Mouse (Mus musculus): Measurements from ENCODE around the gene Sh3bp5. TPM values are rescaled to one million over a fixed set of nuclear protein-coding genes. Genes with fewer than 3 reads are reported as not detected.
A peak's percentile ranks its signal among the peaks of the same experiment; 100 is the strongest.

The Sh3bp5 gene
- polyA plus RNA-seq, 1 experiment: 72.9 TPM

DNA sequence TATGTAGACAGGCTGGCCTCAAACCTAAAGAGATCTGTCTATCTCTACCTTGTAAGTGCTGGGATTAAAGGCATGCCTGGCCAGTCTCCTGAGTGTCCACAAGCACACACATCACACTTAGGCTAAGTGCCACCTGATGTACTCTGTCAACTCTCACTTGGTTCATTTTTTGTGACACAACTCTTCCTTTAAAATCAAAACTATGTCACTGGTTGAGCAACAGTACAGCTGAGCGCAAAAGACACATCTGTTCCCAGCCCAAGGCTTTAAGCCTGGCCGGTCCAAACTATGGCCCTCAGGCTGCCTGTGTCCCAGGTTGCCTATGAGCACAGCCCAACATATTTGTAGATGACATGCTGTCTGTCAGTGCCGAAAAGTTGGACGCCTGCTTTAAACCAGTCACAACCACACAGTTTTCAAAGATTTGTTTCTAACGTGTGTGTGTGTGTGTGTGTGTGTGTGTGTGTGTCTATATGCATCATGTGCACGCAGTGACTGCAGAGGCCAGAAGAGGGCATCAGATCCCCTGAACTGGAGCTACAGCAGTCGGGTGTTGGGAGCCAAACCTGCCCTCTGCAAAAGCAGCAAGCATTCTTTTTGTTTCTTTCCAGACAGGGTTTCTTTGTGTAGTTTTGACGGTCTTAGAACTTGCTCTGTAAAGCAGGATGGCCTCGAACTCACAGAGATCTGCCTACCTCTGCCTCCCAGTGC is 40.9 kb downstream of the Sh3bp5 start:
- WGBS: 97% methylated on average over 9 of the region's 9 CpGs
- TF ChIP-seq CTCF (IDR thresholded peaks at IDR 0.05; ENCODE audit: borderline replicate concordance, insufficient read depth, low read depth, low read length) (peak; percentile 31; the same call in 1 of the 2 replicates), POLR2A (IDR thresholded peaks at IDR 0.05; ENCODE audit: borderline replicate concordance, insufficient read depth, low read length) (no peak)
- H3K27ac ChIP-seq (ENCODE audit: insufficient read depth, low read length): peak overlapping the region; percentile 60
- H3K4me3 ChIP-seq (replicated peaks; ENCODE audit: insufficient read depth, low read depth, low read length): no peak overlapping the region
- peaks cover 50% of the 10 kb centered on the region for H3K4me1 ChIP-seq (ENCODE audit: control insufficient read depth, insufficient read depth, low read length)
- DNase-seq: no peak
- no peaks in the 10 kb centered on the region for H3K27me3 ChIP-seq (ENCODE audit: control insufficient read depth, insufficient read depth, low read length)

DNA sequence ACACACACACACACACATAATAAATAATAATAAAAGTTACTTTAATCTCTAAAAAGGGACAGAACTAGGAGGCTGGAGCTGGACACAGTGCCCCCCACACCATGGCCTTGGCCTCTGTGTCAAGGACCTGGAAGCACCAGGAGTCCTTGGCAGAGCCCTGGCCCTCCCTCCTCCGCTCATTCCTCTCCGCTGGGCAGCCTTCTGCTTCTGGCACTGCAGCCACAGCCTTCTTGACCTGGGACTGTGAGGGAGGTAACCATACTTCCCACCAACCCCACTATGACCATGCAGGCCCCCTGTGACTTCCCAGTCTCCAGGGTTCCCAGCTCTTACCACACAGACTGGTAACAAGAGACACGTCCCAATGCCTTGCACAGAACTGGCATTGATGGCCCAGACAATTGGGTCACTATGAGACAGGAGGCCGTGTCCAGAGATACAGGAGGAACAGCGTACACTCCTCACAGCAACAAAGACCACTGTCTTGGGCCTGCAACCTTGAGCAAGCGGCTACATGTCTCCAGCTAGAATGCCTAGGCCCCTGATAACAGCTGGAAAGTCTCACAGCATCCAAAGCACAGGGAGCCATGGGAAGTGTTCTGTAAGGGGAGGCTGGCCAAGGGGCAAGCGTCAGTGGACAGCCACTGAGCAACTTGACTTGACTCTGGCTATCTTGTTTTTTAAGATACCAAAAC is 41.8 kb downstream of the Sh3bp5 start:
- no peak overlapping the region for H3K4me3 ChIP-seq (replicated peaks; ENCODE audit: insufficient read depth, low read depth, low read length)
- peak; percentile 72 to 74 for DNase-seq
- peaks cover 55% of the 10 kb centered on the region for H3K4me1 ChIP-seq (ENCODE audit: control insufficient read depth, insufficient read depth, low read length)
- no peak for TF ChIP-seq POLR2A (IDR thresholded peaks at IDR 0.05; ENCODE audit: borderline replicate concordance, insufficient read depth, low read length)
- TF ChIP-seq CTCF (IDR thresholded peaks at IDR 0.05; ENCODE audit: borderline replicate concordance, insufficient read depth, low read depth, low read length): no peak
- 26% methylated on average over 7 of the region's 7 CpGs for WGBS
- H3K27ac ChIP-seq (ENCODE audit: insufficient read depth, low read length): peak overlapping the region; percentile 60
- H3K27me3 ChIP-seq (ENCODE audit: control insufficient read depth, insufficient read depth, low read length): no peaks in the 10 kb centered on the region

DNA sequence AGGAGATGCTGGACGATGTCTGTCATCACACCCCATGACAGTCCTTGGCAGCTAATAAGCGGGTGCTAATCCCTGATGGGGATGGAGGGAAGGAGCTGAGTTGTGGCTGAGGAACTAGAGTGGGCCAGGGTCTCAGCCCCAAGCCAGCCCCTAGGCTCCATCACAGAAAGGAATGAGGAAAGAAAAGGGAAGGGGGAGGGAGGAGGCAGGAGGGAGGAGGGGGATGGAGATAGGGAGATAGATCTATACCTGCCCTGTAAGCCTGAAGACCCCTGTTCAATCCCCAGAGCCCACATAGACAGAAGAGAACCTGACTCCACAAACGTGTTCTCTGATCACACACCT is 42.4 kb downstream of the Sh3bp5 start:
- H3K27ac ChIP-seq (ENCODE audit: insufficient read depth, low read length): peak overlapping the region; percentile 60
- DNase-seq: no peak
- H3K4me3 ChIP-seq (replicated peaks; ENCODE audit: insufficient read depth, low read depth, low read length): no peak overlapping the region
- TF ChIP-seq POLR2A (IDR thresholded peaks at IDR 0.05; ENCODE audit: borderline replicate concordance, insufficient read depth, low read length): no peak
- TF ChIP-seq CTCF (IDR thresholded peaks at IDR 0.05; ENCODE audit: borderline replicate concordance, insufficient read depth, low read depth, low read length): no peak
- peaks cover 53% of the 10 kb centered on the region for H3K4me1 ChIP-seq (ENCODE audit: control insufficient read depth, insufficient read depth, low read length)
- no peaks in the 10 kb centered on the region for H3K27me3 ChIP-seq (ENCODE audit: control insufficient read depth, insufficient read depth, low read length)
- WGBS: 28% methylated on average over 3 of the region's 3 CpGs

DNA sequence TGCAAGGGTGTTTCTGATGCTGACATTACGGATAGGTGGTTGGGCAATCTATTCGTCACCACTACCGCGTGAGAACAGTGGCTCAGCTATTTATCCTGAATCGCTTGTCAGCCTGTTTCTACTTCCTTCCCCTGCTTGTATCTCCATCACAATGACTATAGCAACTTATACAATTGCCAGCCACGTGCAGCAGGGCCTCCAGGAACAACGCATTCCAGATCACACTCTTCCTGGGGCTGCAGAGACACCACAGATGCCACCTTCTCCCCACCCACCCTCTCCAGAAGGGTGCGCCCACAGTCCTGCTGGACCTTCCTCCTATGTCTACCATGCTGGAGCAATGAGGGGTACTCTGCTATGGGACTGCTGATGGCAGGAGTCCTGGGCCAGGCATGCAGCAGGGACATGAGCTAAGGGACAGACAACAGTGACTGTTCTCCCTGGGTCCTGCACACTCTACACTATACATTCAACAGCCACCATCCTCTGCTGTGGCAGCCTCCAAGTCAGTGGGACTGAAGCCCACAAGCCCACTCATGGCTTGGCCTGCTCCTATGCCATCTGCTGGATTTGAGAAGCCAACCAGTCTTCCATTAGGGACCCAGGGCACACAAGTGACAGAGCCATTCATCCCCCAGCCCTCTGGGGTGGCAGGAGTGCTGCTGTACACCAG is 42.9 kb downstream of the Sh3bp5 start:
- H3K27ac ChIP-seq (ENCODE audit: insufficient read depth, low read length): peak overlapping the region; percentile 42
- no peak for TF ChIP-seq POLR2A (IDR thresholded peaks at IDR 0.05; ENCODE audit: borderline replicate concordance, insufficient read depth, low read length)
- TF ChIP-seq CTCF (IDR thresholded peaks at IDR 0.05; ENCODE audit: borderline replicate concordance, insufficient read depth, low read depth, low read length): no peak
- peaks cover 55% of the 10 kb centered on the region for H3K4me1 ChIP-seq (ENCODE audit: control insufficient read depth, insufficient read depth, low read length)
- no peak overlapping the region for H3K4me3 ChIP-seq (replicated peaks; ENCODE audit: insufficient read depth, low read depth, low read length)
- no peaks in the 10 kb centered on the region for H3K27me3 ChIP-seq (ENCODE audit: control insufficient read depth, insufficient read depth, low read length)
- WGBS: 53% methylated on average over 8 of the region's 8 CpGs
- DNase-seq: no peak

DNA sequence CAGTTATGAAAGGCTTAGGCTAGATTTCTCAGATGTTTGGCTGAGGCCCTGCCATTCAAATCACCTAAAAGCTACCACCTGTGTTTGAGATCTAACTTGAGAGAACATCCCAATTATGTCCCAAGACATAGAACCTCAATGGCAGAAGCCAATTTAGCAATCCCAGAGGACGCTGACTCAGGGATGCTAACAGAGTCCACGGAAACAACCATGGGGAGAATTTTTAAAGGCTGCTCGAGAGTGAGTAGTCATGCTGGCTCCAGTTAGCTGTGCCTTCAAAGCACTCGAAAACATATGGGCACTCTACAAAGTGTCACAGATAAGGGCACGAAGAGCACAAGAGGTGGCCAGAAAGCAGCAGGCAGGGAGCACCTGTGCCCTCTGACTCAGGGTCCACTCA is 43.6 kb downstream of the Sh3bp5 start:
- DNase-seq: peak in 1 of 2 experiments; percentile 30
- Histone ChIP-seq H3K4me1 (ENCODE audit: control insufficient read depth, insufficient read depth, low read length) (peaks cover 55% of the 10 kb centered on the region), H3K27ac (ENCODE audit: insufficient read depth, low read length) (peak overlapping the region; percentile 42; the same call in 1 of the 2 replicates), H3K27me3 (ENCODE audit: control insufficient read depth, insufficient read depth, low read length) (no peaks in the 10 kb centered on the region), H3K4me3 (replicated peaks; ENCODE audit: insufficient read depth, low read depth, low read length) (no peak overlapping the region)
- TF ChIP-seq CTCF (IDR thresholded peaks at IDR 0.05; ENCODE audit: borderline replicate concordance, insufficient read depth, low read depth, low read length): no peak
- TF ChIP-seq POLR2A (IDR thresholded peaks at IDR 0.05; ENCODE audit: borderline replicate concordance, insufficient read depth, low read length): no peak
- WGBS: 12% methylated on average over 5 of the region's 5 CpGs

DNA sequence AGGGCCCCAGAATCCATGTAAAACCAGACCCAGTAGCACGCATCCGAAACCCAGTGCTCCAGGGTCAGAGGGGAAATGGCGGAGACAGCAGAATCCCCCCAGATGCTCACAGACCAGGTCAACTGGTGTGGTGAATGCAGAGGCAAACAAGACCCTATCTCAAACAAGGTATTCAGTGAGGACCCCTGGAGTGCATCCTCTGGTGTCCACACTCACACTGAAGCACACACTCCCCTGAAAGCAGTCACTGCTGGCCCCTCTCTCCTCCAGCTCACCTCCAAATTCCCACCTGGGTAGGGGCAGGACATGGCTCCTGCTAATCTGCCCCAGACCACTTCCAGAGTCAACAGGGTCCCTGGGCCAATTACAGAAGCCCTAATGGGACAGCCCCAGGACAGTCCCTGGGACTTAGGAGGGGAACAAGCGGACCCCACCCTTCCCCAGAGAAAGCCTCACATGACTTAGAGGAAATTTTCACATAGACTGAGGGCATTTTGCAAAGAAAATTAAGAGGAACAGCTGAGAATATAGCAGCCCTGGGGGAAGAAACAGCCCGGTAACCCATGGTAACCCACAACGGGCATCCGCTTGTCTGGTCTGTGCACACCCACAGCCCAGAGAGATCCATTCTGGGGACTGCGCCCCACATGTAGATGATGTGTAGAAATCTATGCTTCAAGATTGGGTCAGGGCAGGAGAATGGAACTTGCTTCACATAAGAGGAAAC is 46.3 kb downstream of the Sh3bp5 start:
- Histone ChIP-seq H3K27me3 (ENCODE audit: control insufficient read depth, insufficient read depth, low read length) (no peaks in the 10 kb centered on the region), H3K4me3 (replicated peaks; ENCODE audit: insufficient read depth, low read depth, low read length) (no peak overlapping the region), H3K27ac (ENCODE audit: insufficient read depth, low read length) (no peak overlapping the region), H3K4me1 (ENCODE audit: control insufficient read depth, insufficient read depth, low read length) (peaks cover 72% of the 10 kb centered on the region)
- DNase-seq: peak in 1 of 2 experiments; percentile 20
- 92% methylated on average over 8 of the region's 8 CpGs for WGBS
- TF ChIP-seq CTCF (IDR thresholded peaks at IDR 0.05; ENCODE audit: borderline replicate concordance, insufficient read depth, low read depth, low read length): no peak
- no peak for TF ChIP-seq POLR2A (IDR thresholded peaks at IDR 0.05; ENCODE audit: borderline replicate concordance, insufficient read depth, low read length)

DNA sequence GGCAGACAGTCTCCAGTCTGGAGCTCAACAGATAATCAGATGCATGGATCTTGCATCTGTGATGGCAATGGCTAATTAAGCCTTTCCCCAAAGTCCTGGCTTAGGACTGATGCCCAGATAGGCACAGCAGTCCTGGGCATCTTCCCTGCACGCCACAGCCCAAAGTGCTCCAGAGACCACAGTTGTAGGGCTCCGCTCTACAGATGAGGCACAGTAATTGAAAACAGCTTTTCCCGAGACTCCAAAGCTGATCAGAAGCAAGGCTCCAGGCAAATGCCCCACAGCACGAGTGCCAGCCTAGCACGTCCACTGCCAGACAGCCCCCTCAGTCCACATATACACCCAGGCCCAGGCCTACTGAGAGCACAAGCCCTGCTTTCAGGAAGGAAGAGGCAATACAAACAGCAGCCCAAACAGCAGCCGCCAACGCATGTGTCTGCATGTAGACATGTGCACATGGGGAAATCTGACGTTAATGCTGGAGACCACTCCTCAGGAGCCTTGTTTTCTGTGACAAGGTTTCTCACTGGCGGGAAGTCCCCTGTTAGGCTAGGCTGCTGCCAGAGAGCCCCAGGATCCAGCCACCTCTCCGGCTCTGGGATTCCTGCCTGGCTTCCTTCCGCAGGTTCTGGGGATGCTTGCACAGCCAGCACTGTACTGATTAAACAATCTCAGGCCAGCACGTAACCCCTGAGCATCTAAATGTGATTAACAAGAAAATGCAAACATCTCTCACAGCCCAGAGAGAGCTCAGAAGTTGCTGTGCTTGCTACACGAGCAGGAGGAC is 47.6 kb downstream of the Sh3bp5 start:
- Histone ChIP-seq H3K4me3 (replicated peaks; ENCODE audit: insufficient read depth, low read depth, low read length) (no peak overlapping the region), H3K27me3 (ENCODE audit: control insufficient read depth, insufficient read depth, low read length) (no peaks in the 10 kb centered on the region), H3K27ac (ENCODE audit: insufficient read depth, low read length) (peak overlapping the region; percentile 71), H3K4me1 (ENCODE audit: control insufficient read depth, insufficient read depth, low read length) (peaks cover 72% of the 10 kb centered on the region)
- 28% methylated on average over 13 of the region's 13 CpGs for WGBS
- no peak for TF ChIP-seq POLR2A (IDR thresholded peaks at IDR 0.05; ENCODE audit: borderline replicate concordance, insufficient read depth, low read length)
- no peak for TF ChIP-seq CTCF (IDR thresholded peaks at IDR 0.05; ENCODE audit: borderline replicate concordance, insufficient read depth, low read depth, low read length)
- peak in 1 of 2 experiments; percentile 52 for DNase-seq

All from cerebellum, adult 2 months (tissue).